Mouse (Mus musculus): ENCODE data around the gene Kifc3.

DNA sequence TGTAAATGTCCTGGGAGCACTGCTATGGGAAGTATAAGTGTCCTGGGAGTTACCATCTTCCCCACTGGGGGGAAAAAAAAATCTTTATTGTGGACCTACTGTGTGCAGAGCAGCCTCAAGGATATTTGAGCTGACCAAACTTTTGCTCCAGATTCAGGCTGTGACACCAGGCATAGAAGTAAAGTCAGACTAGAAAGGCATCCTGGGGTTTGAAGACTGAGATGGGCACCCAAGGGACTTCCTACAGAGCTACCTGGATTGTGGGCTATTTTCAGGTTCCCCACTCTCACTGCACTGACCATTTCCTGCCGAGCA lies 63.6 kb downstream of the Kifc3 start:
- no peak for TF ChIP-seq POLR2A (IDR thresholded peaks at IDR 0.05; ENCODE audit: control insufficient read depth, low read depth, low read length)
- TF ChIP-seq CTCF (IDR thresholded peaks at IDR 0.05; ENCODE audit: control insufficient read depth, insufficient read depth, insufficient replicate concordance, low read depth, low read length) = no peak

All from testis, adult 2 months (tissue).